Mouse (Mus musculus) myocyte (in vitro differentiated cells): Measurements from ENCODE around the gene Gm28360. TPM values are rescaled to one million over a fixed set of nuclear protein-coding genes. Genes with fewer than 3 reads are reported as not detected.
"Not testable (repeated sequence)": the region's sequence is repeated elsewhere in the genome, so short reads cannot be mapped to it uniquely, and the experiment has no call there.

ENCODE experiments used
- H3K27me3 ChIP-seq: one replicate; pipeline ENCODE4 v1.6.1; 2011; ENCODE audit not compliant: control insufficient read depth, insufficient read depth, insufficient read length
- H3K36me3 ChIP-seq: one replicate; pipeline ENCODE4 v1.6.1; 2011; ENCODE audit not compliant: control insufficient read depth, insufficient read depth
- H3K4me2 ChIP-seq: one replicate; pipeline ENCODE4 v1.6.1; 2011; ENCODE audit warnings: low read depth, control low read depth
- H3K4me3 ChIP-seq: one replicate; pipeline ENCODE4 v1.5.1; 2011; ENCODE audit warnings: mild to moderate bottlenecking, control low read depth, moderate library complexity
- H3K79me2 ChIP-seq: one replicate; pipeline ENCODE4 v1.6.1; 2011; ENCODE audit not compliant: control insufficient read depth, insufficient read depth
- H3ac ChIP-seq: one replicate; pipeline ENCODE4 v1.6.1; 2011; ENCODE audit not compliant: control insufficient read depth, insufficient read length
- polyA plus RNA-seq: library from polyadenylated mRNA; unstranded; fragments of >200 nt; fragmentation: generic; extraction: Trizol; gene quantifications from one replicate; pipeline ENCODE4 v1.2.1, GENCODE M21; 2012; ENCODE audit warnings: missing spikeins

Gene Gm28360
- not detected for polyA plus RNA-seq

DNA sequence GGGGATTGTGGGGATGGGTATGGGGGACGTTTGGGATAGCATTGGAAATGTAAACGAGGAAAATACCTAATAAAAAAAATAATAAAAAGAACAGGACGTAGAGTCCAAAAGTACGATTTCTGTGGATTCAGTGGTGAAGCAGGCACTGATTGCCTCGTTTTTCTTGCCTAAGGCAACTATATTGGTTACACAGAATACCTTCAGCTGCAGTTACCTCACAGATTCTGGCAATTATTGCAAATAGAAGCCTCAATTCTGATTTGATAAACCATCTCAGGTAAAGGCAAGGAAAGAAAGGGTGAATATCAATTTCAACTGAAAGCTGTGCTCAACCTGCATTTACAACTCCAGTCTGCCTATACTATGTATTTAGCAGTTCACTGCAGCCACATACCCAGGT, at the start of gene Gm28360:
TSS of gene Gm28360 (plus strand) at position 301 of the 400 bp plus-strand sequence.
- not testable (repeated sequence) for H3K79me2 ChIP-seq, H3K4me3 ChIP-seq, H3K4me2 ChIP-seq, H3ac ChIP-seq, H3K36me3 ChIP-seq, H3K27me3 ChIP-seq

DNA sequence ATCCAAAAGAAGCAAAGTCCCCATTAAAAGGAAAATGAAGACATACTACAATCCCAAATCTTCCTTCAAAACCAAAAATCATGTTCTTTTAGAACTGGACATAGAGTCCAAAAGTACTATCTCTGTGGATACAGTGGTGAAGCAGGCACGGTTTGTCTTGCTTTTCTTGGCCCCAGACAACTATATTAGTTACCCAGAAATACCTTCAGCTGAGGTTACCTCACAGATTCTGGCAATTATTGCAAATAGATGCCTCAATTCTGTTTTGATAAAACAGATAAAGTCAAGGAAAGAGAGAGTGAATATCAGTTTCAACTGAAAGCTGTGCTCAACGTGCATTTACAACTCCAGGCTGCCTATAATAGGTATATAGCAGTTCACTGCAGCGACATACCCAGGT, 49.0 kb upstream of the Gm28360 start, which contains the start of gene B020011L13Rik:
TSS of gene B020011L13Rik (plus strand) at position 301 of the 400 bp plus-strand sequence.
- not testable (repeated sequence) for H3K36me3 ChIP-seq, H3K4me3 ChIP-seq, H3ac ChIP-seq, H3K79me2 ChIP-seq, H3K27me3 ChIP-seq, H3K4me2 ChIP-seq

DNA sequence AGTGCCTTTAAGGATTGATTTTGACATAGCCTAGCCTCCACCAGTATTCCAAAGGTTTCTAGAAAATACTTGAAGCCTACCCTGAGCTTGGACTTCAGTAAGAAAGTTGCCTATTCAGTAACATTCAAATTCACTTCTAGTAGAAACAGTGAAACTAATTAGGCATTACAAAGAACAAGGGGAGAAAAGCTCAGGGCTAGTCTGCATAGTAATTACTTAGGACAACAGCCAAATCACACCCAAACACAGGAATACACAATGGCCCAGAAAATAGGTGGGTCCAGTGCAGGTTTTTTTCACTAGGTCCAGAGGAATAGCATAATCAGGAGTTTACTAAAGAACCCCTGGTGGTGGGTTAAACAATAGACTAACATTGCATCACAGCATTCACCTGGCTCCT, 13.6 kb upstream of the Gm28360 start:
- H3K4me3 ChIP-seq, H3ac ChIP-seq, H3K27me3 ChIP-seq, H3K4me2 ChIP-seq, H3K36me3 ChIP-seq, H3K79me2 ChIP-seq: not testable (repeated sequence)

DNA sequence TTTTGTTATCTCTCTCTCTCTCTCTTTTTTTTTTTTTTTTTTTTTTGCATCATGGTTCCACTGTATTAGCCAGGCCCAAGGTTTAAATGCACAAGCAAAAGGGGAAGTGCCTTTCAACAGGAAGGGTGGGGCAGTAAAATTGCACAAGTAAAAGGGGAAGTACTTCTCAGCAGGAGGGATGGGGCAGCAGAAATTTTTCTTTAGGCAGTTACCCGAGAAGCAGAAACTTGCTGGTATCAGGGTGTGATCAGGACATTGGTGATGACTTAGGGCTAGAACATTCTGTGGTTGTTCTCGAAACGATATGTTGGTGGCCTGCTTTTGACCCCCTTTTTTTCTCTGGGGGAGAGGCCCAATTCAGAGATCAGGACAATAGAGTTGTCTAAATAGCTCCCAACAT, 21.8 kb downstream of the Gm28360 start:
- not testable (repeated sequence) for H3K27me3 ChIP-seq, H3K4me3 ChIP-seq, H3K36me3 ChIP-seq, H3ac ChIP-seq, H3K79me2 ChIP-seq, H3K4me2 ChIP-seq

Other genes with a start within 250 kb of the Gm28360 start
- not detected for gene Gm28363, start 132.9 kb upstream of the Gm28360 start, polyA plus RNA-seq
- not detected for gene B020011L13Rik, start 48.9 kb upstream of the Gm28360 start, polyA plus RNA-seq
- not detected for gene Gm28168, start 97.9 kb downstream of the Gm28360 start, polyA plus RNA-seq
- gene Gm7145, start 135.9 kb downstream of the Gm28360 start, polyA plus RNA-seq, result not detected